Mouse (Mus musculus) testis, adult 2 months (tissue): Measurements from ENCODE around the gene Gm8369. TPM values are rescaled to one million over a fixed set of nuclear protein-coding genes. Genes with fewer than 3 reads are reported as not detected.
"Not testable (repeated sequence)": the region's sequence is repeated elsewhere in the genome, so short reads cannot be mapped to it uniquely, and the experiment has no call there.

Source experiments
- H3K27ac ChIP-seq: fragments of 200-500 bp; 2 replicates; pipeline ENCODE4 v1.5.1; 2012; ENCODE audit warnings: low read depth, low read length; ENCODE audit not compliant: control insufficient read depth, insufficient read depth
- H3K27me3 ChIP-seq: fragments of 200-500 bp; 2 replicates; pipeline ENCODE4 v1.6.1; 2012; ENCODE audit warnings: mild to moderate bottlenecking, low read length, moderate library complexity; ENCODE audit not compliant: control insufficient read depth, insufficient read depth
- H3K36me3 ChIP-seq: fragments of 200-500 bp; 2 replicates; pipeline ENCODE4 v1.6.1; 2012; ENCODE audit warnings: mild to moderate bottlenecking, low read length; ENCODE audit not compliant: control insufficient read depth, insufficient read depth
- H3K4me1 ChIP-seq: fragments of 200-500 bp; 2 replicates; pipeline ENCODE4 v1.6.1; 2012; ENCODE audit warnings: low read length; ENCODE audit not compliant: control insufficient read depth, insufficient read depth
- H3K4me3 ChIP-seq: fragments of 200-500 bp; 2 replicates; pipeline ENCODE4 v1.5.1; 2012; ENCODE audit warnings: low read depth, mild to moderate bottlenecking, low read length, moderate library complexity, mixed read lengths; ENCODE audit not compliant: control insufficient read depth
- CTCF ChIP-seq: fragments of 200-500 bp; IDR thresholded peaks from 2 replicates; pipeline ENCODE4 v1.5.1; 2012; ENCODE audit warnings: low read depth, mild to moderate bottlenecking, inconsistent platforms, low read length, moderate library complexity; ENCODE audit not compliant: control insufficient read depth, insufficient read depth, insufficient replicate concordance
- POLR2A ChIP-seq: fragments of 200-500 bp; IDR thresholded peaks from 2 replicates; pipeline ENCODE4 v1.6.1; 2012; ENCODE audit warnings: low read depth, mild to moderate bottlenecking, inconsistent platforms, low read length, moderate library complexity; ENCODE audit not compliant: control insufficient read depth
- polyA plus RNA-seq: library from polyadenylated mRNA; depleted of rRNA; stranded (reverse); fragments of >200 nt; gene quantifications from 2 replicates; pipeline ENCODE4 v1.2.3, GENCODE M21; 2012

The Gm8369 gene
- polyA plus RNA-seq, 1 experiment, result 3.8 TPM

DNA sequence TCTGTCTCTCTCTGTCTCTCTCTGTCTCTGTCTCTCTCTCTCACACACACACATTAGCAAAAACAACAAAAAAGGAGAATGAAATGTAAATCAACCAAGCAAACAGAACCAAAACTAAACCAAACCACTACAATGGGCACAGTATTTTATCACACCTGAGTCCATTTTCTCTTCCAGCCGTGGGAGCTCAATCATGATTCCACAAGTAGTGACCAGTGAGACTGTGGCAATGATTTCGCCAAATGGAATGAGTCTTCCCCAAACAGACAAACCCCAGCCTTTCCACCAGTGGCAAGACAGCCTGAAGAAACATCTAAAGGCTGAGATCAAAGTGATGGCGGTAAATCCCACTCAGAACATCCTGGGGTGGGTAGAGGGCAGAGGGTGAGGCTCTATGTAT is 34.4 kb downstream of the Gm8369 start:
- TF ChIP-seq POLR2A, result no peak
- no peak for TF ChIP-seq CTCF
- H3K27ac ChIP-seq, result no peak overlapping the region
- no peaks in the 10 kb centered on the region for H3K36me3 ChIP-seq
- H3K4me1 ChIP-seq, result no peaks in the 10 kb centered on the region
- H3K27me3 ChIP-seq, result no peaks in the 10 kb centered on the region
- H3K4me3 ChIP-seq, result no peak overlapping the region

DNA sequence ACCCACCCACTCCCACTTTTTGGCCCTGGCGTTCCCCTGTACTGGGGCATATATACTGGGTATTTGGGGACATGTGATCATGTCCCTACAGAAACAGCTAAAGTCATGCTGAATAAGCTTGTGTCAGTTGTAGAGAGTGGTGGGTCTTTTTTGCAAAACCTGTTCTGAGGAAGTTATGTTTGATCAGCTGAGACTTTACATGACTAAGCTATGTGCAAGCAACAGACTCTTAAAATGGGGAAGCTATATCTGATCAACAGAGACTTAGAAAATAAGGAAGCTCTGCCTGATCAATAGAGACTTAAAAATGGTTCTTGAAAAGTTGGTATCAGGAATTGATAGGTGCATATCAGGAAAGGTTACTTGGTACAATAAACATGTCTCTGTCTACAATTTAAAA is 47.7 kb downstream of the Gm8369 start:
- no peak overlapping the region for H3K4me3 ChIP-seq
- TF ChIP-seq CTCF, result no peak
- TF ChIP-seq POLR2A, result no peak
- no peak overlapping the region for H3K27ac ChIP-seq
- H3K36me3 ChIP-seq, result no peaks in the 10 kb centered on the region
- no peaks in the 10 kb centered on the region for H3K27me3 ChIP-seq
- H3K4me1 ChIP-seq, result no peaks in the 10 kb centered on the region; the same call in 1 of the 2 replicates

DNA sequence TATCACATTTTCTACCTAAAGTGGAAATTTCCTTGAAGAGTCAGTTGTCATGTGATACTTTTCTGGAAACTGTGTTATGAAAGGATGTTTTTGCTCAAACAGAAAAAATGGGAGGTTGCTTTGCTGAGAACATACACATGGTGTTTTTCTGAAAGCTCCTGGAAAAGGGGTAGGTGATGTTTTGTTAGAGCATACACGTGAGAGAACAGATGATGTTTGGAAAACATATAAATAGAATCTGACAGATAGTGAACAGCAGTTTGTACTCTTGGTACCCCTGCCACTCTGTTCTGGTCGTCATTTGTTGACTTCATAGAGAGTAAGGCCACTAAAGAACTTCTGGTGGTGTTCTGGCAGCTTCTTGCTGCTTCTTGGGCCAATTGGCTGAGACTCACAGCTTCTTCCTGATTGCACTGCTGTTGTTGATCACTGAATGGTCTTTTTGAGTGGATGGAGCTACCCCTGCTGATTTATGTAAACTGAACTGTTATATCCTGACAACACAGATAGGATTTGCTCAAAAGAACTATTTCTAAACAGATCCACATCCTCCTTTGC is 48.2 kb downstream of the Gm8369 start:
- no peak for TF ChIP-seq CTCF
- no peak for TF ChIP-seq POLR2A
- Histone ChIP-seq H3K27ac (no peak overlapping the region), H3K27me3 (no peaks in the 10 kb centered on the region), H3K4me1 (no peaks in the 10 kb centered on the region; the same call in 1 of the 2 replicates), H3K36me3 (no peaks in the 10 kb centered on the region), H3K4me3 (no peak overlapping the region)

DNA sequence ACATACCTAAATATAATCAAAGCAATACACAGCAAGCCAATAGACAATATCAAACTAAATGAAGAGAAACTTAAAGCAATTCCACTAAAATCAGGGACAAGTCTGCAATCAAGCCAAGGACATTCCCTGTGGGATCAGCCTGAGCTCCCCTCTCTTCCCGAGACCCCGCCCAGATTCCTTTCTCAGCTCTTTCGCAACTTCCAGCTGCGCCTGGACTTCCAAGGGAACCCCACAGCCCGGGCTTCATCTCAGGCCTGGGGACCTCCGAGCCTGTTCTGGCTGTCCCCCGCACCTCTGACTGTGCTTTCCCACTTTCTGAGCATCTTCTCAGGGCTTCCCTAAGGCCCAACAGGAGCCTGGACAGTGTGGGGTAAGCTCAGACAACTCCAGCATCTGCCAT is 50.9 kb downstream of the Gm8369 start, which contains the start of gene Ms4a4d:
TSS of gene Ms4a4d (plus strand) at position 209 of the 400 bp plus-strand sequence.
- H3K4me3 ChIP-seq, result peak within 1 kb of the TSS; percentile 4
- peak within 1 kb of the TSS; percentile 15; the same call in 1 of the 2 replicates for H3K27ac ChIP-seq
- H3K4me1 ChIP-seq, result no peaks in the 10 kb centered on the region; the same call in 1 of the 2 replicates
- no peaks in the 10 kb centered on the region for H3K27me3 ChIP-seq
- no peaks in the 10 kb centered on the region for H3K36me3 ChIP-seq
- TF ChIP-seq CTCF (no peak), POLR2A (no peak)

DNA sequence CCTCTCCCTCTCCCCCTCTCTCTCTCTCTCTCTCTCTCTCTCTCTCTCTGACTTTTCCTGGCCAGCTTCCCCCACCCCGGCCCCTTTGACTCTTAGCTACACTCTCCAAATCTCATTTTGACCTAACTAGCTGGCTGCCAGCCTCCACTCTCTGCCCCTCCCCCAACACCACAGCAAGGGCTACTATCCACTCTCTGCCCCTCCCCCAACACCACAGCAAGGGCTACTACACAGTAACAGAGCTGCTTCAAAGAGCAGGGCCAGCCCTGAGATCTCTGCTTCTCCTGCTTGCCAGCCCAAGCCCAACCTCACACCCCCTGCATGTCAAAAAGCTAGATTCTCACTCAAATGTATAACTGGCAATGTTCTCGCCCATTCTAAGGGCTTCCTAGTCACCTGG is 51.6 kb downstream of the Gm8369 start:
- no peak for TF ChIP-seq CTCF
- TF ChIP-seq POLR2A, result no peak
- no peaks in the 10 kb centered on the region for H3K36me3 ChIP-seq
- no peak overlapping the region for H3K27ac ChIP-seq
- H3K27me3 ChIP-seq, result no peaks in the 10 kb centered on the region
- no peaks in the 10 kb centered on the region; the same call in 1 of the 2 replicates for H3K4me1 ChIP-seq
- H3K4me3 ChIP-seq, result no peak overlapping the region

DNA sequence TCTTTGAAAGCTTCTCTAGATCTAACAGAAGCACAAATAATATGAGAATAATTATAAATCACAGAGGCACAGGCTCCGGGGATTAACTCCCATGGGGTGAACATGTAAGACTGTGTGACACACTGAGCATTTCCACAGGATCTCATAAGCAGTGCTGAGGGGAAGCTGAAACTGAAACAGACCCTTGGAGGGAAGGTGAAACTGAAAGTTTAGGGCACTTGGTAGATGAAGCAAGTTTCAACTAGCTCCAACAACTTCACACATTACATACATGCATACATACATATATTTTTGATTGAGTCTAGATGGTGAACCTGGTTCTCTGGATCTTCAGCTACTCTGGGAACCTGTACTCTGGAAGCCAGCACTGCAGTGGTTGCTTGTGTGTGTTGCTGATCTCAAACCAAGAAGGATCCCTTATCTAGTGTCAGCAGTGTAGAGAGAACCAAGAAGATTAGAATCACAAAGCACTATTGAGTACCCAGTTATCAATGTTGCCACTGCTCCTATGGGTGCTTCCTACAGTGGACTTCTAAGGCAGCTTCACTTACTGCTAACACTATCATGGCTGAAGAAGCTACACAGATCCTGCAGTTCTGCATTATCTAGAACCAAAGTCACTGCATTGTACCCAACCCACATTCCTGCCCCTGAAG is 54.6 kb downstream of the Gm8369 start:
- not testable (repeated sequence) for H3K27me3 ChIP-seq, H3K36me3 ChIP-seq, H3K27ac ChIP-seq, H3K4me1 ChIP-seq, H3K4me3 ChIP-seq

DNA sequence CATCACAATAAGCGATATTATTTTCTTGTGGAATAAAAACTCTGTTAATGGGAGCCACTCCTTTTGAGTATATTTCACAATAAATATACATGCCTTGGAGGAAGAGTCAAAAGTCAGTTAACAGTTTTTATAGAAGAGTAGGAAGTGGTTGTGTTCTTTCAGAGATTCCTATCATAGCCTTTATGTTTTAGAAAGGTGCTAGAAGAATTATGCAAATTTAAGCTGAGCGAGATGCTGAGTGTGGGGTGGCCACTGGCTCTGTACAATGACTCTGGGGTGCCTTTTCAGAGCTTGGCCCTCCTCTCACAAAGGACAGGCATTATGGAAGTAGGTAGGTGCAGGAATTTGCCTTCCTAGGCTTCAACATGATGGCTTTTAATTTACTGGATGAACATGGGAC is 58.6 kb downstream of the Gm8369 start:
- not testable (repeated sequence) for H3K36me3 ChIP-seq, H3K27me3 ChIP-seq, H3K27ac ChIP-seq, H3K4me3 ChIP-seq, H3K4me1 ChIP-seq

DNA sequence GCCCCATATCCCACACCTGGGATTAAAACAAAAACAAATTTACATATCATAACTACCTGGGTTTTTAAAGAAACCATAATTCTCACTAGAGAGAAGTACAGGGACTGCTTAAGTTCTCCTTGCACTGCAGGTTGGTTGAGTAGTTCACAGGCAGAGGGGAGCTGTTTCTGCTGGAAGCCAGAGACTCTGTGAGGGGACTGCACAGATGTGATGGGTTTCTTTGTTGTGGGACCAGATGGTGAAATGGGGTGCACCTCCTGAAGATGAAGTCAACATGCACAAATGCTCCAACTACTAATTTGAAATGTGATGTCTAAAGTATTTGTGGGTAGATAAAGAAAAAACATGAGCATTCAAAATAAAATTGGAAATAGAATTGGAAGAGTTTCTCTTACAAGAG is 62.2 kb downstream of the Gm8369 start:
- Histone ChIP-seq H3K27me3 (no peaks in the 10 kb centered on the region), H3K4me1 (no peaks in the 10 kb centered on the region)

More for the DNA sequence above, 62.2 kb downstream of the Gm8369 start:
- no peak for TF ChIP-seq CTCF
- no peak for TF ChIP-seq POLR2A
- Histone ChIP-seq H3K27ac (no peak overlapping the region), H3K4me3 (no peak overlapping the region), H3K36me3 (no peaks in the 10 kb centered on the region)
